Mouse (Mus musculus) induced T-regulatory cell, adult 2 months (primary cell): ENCODE measurements around the gene Gm20605.
A peak's percentile ranks its signal among the peaks of the same experiment; 100 is the strongest.

Source experiments
- DNase-seq: peaks from one replicate; pipeline ENCODE4 v3.0.0-alpha.2; 2012; ENCODE audit warnings: low read depth

The Gm20605 gene

GRCm38 (mm10) chr5:137628498-137629305, at the start of gene Gm20605, which contains the start of the genes Fbxo24 and Lrch4:
Gm20605 (plus strand) TSS chr5:137629175.
Fbxo24 (minus strand) TSS chr5:137629002.
Lrch4 (plus strand) TSS chr5:137629121.
- DNase-seq, result peak; percentile 100

GRCm38 (mm10) chr5:137580246-137580645, 48.7 kb upstream of the Gm20605 start:
- DNase-seq, result no peak

GRCm38 (mm10) chr5:137582702-137583101, 46.3 kb upstream of the Gm20605 start:
- DNase-seq, result no peak

GRCm38 (mm10) chr5:137583670-137584169, 45.3 kb upstream of the Gm20605 start:
- no peak for DNase-seq

- DNase-seq, result peak; percentile 80
Measured at GRCm38 (mm10) chr5:137584976-137585375, 44.0 kb upstream of the Gm20605 start.

GRCm38 (mm10) chr5:137590507-137590906, 38.5 kb upstream of the Gm20605 start:
- DNase-seq, result no peak

- DNase-seq, result peak; percentile 30
Measured at GRCm38 (mm10) chr5:137595921-137596320, 33.1 kb upstream of the Gm20605 start.

- DNase-seq, result peak; percentile 79
Measured at GRCm38 (mm10) chr5:137596601-137597261, 32.2 kb upstream of the Gm20605 start.

GRCm38 (mm10) chr5:137597625-137598024, 31.4 kb upstream of the Gm20605 start:
- DNase-seq, result no peak

- peak; percentile 20 for DNase-seq
Measured at GRCm38 (mm10) chr5:137598100-137598826, 30.7 kb upstream of the Gm20605 start.

- peak; percentile 44 for DNase-seq
Measured at GRCm38 (mm10) chr5:137599600-137599999, 29.4 kb upstream of the Gm20605 start.

- no peak for DNase-seq
Measured at GRCm38 (mm10) chr5:137600281-137600618, 28.7 kb upstream of the Gm20605 start.

- peak; percentile 99 for DNase-seq
Measured at GRCm38 (mm10) chr5:137600619-137601364, 28.2 kb upstream of the Gm20605 start, which contains the start of gene Mospd3. Mospd3 (minus strand) TSS chr5:137601058.

- no peak for DNase-seq
Measured at GRCm38 (mm10) chr5:137601365-137601729, 27.6 kb upstream of the Gm20605 start.

GRCm38 (mm10) chr5:137607860-137608653, 20.9 kb upstream of the Gm20605 start:
- no peak for DNase-seq

- DNase-seq, result no peak
Measured at GRCm38 (mm10) chr5:137608654-137609190, 20.3 kb upstream of the Gm20605 start.

- DNase-seq, result no peak
Measured at GRCm38 (mm10) chr5:137609292-137609691, 19.7 kb upstream of the Gm20605 start.

GRCm38 (mm10) chr5:137610056-137610455, 18.9 kb upstream of the Gm20605 start:
- no peak for DNase-seq

GRCm38 (mm10) chr5:137610548-137611244, 18.3 kb upstream of the Gm20605 start:
- no peak for DNase-seq

- DNase-seq, result no peak
Measured at GRCm38 (mm10) chr5:137611245-137611602, 17.8 kb upstream of the Gm20605 start.
